Mouse (Mus musculus) common myeloid progenitor, adult 5-6 weeks (primary cell): Measurements from ENCODE around the gene Chst11. TPM values are rescaled to one million over a fixed set of nuclear protein-coding genes. Genes with fewer than 3 reads are reported as not detected.

Experiments
- ATAC-seq: replicated peaks from 2 replicates; pipeline ENCODE4 v1.8.0; 2016; ENCODE audit warnings: low read depth, mild to moderate bottlenecking, moderate TSS enrichment, inconsistent platforms; ENCODE audit not compliant: poor library complexity, severe bottlenecking
- total RNA-seq: library from RNA; stranded (forward); fragments of 200-1000, 187-1606 nt; gene quantifications from 2 replicates; pipeline ENCODE4 v1.2.3, GENCODE M21; 2017

Gene Chst11
- total RNA-seq, 1 experiment from 2014 or later, result 18.6 TPM

DNA sequence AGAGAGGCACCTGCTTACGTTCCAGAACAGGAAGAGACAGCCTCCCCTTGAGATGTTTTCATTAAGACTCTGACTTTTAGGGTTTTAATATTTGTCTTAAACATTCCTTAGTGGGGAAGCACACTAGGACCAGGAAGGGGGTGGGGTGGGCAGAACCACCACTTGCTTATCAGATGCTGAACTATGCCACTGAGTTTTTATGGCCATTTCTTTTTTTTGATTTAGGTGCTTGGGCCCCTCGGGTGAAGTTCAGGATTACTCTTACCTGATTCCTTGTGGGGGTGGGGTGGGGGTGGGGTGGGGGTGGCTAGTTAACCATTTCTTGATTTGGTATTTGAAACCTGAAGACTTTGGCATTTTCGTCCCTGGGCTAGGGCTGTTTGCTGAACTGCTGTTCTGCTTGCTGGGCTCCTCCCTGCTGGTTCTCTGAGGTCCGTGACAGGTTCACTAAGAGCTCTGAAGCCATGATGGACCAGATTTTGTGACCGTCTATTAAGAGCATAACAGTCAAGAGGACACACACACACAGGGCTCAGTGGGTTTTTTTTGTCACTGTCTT lies 44.9 kb downstream of the Chst11 start:
- ATAC-seq, result no peak

GRCm38 (mm10) chr10:83030928-83031327 lies 45.6 kb downstream of the Chst11 start:
- ATAC-seq, result no peak

DNA sequence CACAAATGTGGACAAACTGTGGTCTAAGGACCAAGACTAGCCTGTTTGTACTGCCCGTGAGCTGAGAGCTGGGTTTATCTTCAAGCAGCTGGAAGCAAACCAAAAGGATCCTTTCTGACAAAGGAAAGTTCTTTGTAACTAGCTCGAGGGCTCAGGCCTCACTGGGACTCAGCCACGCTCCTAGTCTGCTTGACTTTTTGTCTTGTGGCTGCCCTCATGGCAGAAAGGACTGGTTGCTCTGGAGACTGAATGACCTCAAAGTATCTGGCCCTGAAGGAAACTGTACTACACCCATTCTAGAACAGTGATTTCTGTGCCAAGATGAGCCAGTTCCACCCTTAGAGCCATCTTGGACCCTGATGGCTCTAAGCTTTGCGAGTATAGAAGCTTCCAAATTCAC lies 46.3 kb downstream of the Chst11 start:
- no peak for ATAC-seq

GRCm38 (mm10) chr10:83032559-83032958 lies 47.3 kb downstream of the Chst11 start:
- no peak for ATAC-seq

GRCm38 (mm10) chr10:83036340-83037045 lies 51.2 kb downstream of the Chst11 start:
- 0 out of 2 replicates have a peak, but pooled peaks have one; percentile 24 for ATAC-seq

DNA sequence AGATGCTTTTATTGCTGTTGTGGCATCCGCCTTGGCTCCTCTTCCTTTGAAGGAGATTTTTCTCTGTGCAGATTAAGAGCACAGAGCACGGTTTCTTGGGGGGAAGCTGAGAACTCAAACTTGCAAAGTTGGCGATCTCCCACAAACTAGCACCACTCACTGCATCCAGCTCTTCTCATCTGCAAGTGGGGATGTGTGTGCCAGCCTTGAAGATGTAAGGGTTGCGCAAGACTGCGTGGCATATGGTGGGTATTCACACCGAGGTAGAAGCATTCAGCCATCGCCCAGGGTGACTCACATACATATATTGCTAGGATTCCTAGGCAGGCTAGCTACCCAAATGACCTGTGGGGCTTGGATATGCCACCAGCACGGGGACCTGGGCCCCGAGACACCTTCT lies 52.9 kb downstream of the Chst11 start:
- ATAC-seq, result peak; percentile 30; the same call in 1 of the 2 replicates

DNA sequence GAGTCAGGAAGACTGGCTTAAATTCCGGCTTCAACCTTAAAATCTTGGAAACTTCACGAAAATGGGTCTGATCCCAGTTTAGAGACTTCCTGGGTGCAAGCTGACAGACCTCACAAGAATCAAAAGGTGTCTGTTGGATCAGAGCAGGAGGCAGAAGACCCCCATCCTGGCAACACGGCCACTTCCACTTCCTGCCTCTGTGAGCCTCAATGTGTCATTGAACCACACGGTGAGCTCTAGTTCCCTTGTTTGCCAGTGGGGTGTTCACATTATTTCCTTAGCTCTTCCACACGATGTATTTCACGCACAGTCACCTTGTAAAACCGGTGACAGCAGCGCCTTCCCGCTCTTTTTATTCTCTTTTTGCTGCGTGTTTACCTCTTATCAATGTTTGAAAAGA lies 54.1 kb downstream of the Chst11 start:
- 0 out of 2 replicates have a peak, but pooled peaks have one; percentile 29 for ATAC-seq

GRCm38 (mm10) chr10:83041875-83042274 lies 56.6 kb downstream of the Chst11 start:
- no peak for ATAC-seq

DNA sequence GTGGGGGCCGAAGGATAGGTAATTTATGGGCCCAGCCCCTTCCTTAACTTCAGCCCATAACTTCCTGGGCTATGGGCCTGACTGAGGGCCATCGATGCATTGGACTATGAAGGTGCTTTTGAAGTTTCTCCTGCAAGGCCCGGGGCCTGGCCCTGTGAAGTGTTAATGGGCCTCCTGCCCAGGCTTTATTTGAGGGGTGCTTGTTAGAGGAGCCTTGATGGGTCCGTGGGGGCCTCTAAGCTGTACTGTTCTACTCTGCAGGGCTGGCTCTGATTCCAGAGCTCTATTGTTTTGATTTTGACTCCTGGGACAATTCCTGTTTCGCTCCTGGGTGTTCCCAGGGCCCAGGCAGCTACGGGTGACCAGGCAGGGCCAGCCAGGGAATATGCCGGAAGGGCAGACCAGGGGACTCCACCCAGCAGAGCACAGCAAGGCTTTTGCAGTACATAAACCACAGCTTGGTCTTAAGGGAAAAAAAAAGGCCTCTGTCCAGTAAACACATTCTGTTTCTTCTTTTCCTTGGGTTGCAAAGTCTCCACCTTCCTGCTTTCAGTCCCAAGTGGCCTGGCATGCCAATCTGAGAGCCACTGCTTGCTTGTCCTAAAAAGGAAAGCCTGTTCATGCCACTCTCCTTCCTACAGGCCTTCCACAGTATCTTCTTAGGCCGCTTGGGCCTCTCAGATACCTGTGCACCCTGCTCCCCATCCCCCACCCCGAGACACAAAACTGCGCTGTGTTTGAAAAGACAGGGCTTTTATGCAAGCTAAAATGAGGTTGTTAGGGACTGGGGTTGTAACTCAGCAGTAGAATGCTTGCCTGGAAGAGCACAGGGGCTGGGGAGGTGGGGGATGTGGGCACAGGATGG lies 57.5 kb downstream of the Chst11 start:
- no peak for ATAC-seq

DNA sequence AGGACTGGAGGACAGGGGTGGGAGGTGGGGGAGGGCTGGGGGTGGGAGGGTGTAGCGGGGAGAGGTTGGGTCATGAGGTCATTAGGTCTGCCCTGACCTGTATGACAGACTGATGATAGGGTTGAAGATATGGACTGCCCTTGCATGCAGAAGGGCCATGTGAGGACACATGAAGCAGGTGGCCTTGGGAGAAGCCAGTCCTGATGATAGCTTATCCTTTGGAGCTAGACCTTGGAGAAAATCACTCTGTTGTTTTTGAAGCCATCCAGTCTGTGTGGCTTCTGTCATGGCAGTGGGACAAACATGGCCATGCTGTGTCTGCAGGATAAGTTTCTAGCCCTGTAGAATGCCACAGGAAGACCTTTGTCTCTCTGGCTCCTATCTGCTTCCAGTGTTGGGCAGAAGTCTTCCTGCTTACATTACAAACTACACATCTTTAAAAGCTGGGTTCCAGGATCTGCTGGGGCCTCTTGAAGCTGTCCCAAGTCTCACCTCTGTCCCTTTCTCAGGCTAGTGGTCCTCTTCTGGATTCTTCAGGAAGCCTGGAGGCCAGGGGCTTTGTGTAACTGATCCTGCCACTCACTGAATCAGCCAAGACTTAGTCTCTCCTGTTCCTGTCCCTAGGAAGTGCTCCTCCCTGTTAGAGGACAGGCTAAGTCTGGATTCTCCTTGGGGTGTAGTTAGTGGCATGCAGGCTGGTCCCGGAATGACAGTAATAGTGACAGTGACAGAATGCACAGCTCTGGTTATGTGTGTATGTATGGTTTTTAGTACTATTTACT lies 58.4 kb downstream of the Chst11 start:
- 0 out of 2 replicates have a peak, but pooled peaks have one; percentile 13 for ATAC-seq

GRCm38 (mm10) chr10:83049174-83049780 lies 64.0 kb downstream of the Chst11 start:
- ATAC-seq, result no peak

DNA sequence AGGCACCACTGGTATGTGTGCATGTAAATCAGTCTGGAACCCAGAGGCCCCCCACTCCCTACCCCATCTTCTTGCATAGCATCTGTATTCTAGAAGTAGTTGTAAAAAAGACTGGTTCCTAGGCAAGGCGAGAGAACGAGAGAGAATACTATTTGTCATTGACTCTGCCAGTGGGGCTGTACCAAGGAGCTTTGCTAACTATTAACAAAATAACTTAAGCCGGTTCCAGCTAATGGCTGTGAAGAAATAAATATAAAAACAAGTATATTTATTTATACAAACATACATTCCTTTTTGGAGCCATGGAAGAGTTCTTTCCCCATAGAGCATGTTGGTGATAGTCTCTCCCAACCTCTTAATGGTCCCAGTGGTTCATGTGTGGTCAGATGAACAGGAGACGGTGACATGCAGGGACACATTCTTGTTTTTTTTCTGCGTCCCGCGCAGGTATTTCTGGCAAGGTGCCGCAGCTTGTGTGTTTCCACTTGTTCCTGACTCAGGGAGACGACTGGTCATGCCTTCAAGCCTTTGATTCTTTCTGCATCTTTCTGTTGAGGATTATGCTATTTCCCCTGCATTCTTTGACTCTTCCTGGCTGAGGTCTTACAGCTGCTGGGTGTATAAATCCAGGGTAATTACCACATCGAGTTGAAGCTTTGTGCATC lies 68.7 kb downstream of the Chst11 start:
- no peak for ATAC-seq

- no peak for ATAC-seq
These were observed 71.0 kb downstream of the Chst11 start for GRCm38 (mm10) chr10:83056291-83056690.

GRCm38 (mm10) chr10:83056866-83057265 lies 71.6 kb downstream of the Chst11 start:
- ATAC-seq, result no peak

- no peak for ATAC-seq
These were observed 74.9 kb downstream of the Chst11 start for GRCm38 (mm10) chr10:83060066-83060782.

DNA sequence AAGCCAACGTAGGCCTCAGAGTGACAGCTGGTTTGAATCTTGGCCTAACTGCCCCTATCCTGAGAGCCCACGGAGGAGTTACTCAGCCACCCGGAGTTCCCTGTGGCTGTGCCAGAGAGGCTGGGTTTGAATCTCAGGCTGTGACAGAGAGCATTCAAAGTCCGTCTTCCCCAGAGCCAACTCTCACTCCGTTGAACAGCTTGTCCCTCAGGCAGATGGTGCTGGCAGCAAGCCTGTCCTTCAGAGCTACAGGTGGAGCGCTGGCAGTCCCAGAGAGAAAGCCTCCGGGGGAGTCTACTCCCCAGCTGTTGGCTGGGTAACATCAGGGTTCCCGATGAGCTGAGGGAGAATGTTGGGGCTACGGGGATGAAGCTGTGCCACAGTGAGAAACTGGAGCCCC lies 77.0 kb downstream of the Chst11 start:
- ATAC-seq, result no peak

- no peak for ATAC-seq
These were observed 79.5 kb downstream of the Chst11 start for GRCm38 (mm10) chr10:83064796-83065195.

DNA sequence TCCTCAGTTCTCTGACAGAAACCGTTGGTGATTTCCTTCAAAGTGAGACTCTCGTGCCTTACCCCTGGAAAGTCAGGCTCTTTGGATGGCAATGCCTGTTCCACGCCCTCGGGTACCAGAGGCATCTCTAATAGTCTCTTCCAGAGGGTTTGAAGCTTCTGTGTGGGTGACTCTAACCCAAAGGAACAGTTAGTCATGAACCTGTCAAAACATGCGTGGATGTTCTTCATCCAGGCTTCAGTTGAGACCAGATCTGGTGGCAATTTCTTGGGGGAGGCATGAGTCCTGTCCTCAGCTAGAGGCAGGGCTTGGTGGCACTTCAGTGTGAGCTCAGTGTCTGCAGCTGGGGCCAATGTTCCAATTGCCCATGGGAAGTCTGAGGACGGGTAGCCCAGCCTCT lies 80.9 kb downstream of the Chst11 start:
- no peak for ATAC-seq

DNA sequence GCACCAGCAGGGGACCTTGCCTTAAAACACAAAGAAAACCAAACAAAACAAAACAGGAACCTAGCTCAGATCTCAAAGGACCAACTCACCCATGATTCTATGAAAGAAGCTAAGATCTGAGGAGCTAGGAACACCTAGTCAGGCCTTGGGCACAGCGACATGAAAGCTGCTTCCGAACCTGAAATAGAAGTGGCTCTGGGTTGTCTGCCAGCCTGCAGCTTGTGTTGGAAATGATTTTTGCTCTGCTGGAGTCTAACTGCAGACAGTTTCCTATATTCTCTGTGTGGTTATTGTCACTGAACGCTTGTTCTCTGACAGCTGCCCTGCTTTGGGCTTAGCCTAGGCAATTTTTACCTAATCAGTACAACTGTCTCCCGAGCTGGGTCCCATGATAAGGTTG lies 82.0 kb downstream of the Chst11 start:
- no peak for ATAC-seq
